ENCODE assay signal across 8 mouse cellular contexts in genomic region chr17:12506903-12507563, GRCm38 (mm10). TPM values are rescaled to one million over a fixed set of nuclear protein-coding genes. Genes with fewer than 3 reads are reported as not detected.
DNase-seq lines count a peak whose midpoint lies in the region; ATAC-seq and TF ChIP-seq lines count a peak whose summit lies in the region.

No protein-coding gene starts in this region.

- no peak overlapping the region for H3K27ac ChIP-seq in forebrain, postnatal 0 days (ENCODE audit: low read depth, low read length)
- no peak overlapping the region for H3K27ac ChIP-seq in hindbrain, embryonic 14.5 days
- no peak overlapping the region for H3K27ac ChIP-seq in liver, embryonic 13.5 days
- H3K27ac ChIP-seq in neural tube, embryonic 12.5 days, result no peak overlapping the region

- peaks cover 46% of the 10 kb centered on the region for H3K27me3 ChIP-seq in forebrain, postnatal 0 days (ENCODE audit: insufficient read depth, low read length)
- H3K27me3 ChIP-seq in hindbrain, embryonic 14.5 days (ENCODE audit: control insufficient read depth, insufficient read depth, low read length), result peaks cover 42% of the 10 kb centered on the region
- H3K27me3 ChIP-seq in liver, embryonic 13.5 days, result peaks cover 52% of the 10 kb centered on the region
- H3K27me3 ChIP-seq in neural tube, embryonic 12.5 days (replicated peaks), result peaks cover 43% of the 10 kb centered on the region

- peak; percentile 27; the same call in 1 of the 2 replicates for ATAC-seq in forebrain, postnatal 0 days
- ATAC-seq in hindbrain, embryonic 14.5 days (ENCODE audit: low FRiP score), result no peak; the same call in 1 of the 2 replicates
- ATAC-seq in liver, embryonic 13.5 days (ENCODE audit: low read depth), result peak; percentile 15; the same call in 1 of the 2 replicates
- no peak for ATAC-seq in neural tube, embryonic 12.5 days (ENCODE audit: low FRiP score, low read depth)

- peak overlapping the region; percentile 47 for H3K9ac ChIP-seq in forebrain, postnatal 0 days
- H3K9ac ChIP-seq in hindbrain, embryonic 14.5 days, result peak overlapping the region; percentile 24; the same call in 1 of the 2 replicates
- peak overlapping the region; percentile 50 for H3K9ac ChIP-seq in liver, embryonic 13.5 days
- H3K9ac ChIP-seq in neural tube, embryonic 12.5 days, result no peak overlapping the region; the same call in 1 of the 2 replicates

- no peaks in the 10 kb centered on the region for H3K9me3 ChIP-seq in forebrain, postnatal 0 days (ENCODE audit: low read length)
- no peaks in the 10 kb centered on the region for H3K9me3 ChIP-seq in hindbrain, embryonic 14.5 days (ENCODE audit: control insufficient read depth, low read length)
- H3K9me3 ChIP-seq in liver, embryonic 13.5 days (replicated peaks), result no peaks in the 10 kb centered on the region
- H3K9me3 ChIP-seq in neural tube, embryonic 12.5 days, result no peaks in the 10 kb centered on the region

- peak overlapping the region; percentile 66 for H3K4me2 ChIP-seq in forebrain, postnatal 0 days (ENCODE audit: low read depth)
- H3K4me2 ChIP-seq in hindbrain, embryonic 14.5 days (replicated peaks), result peak overlapping the region; percentile 56
- H3K4me2 ChIP-seq in liver, embryonic 13.5 days, result peak overlapping the region; percentile 68
- H3K4me2 ChIP-seq in neural tube, embryonic 12.5 days (replicated peaks), result peak overlapping the region; percentile 59

- no peaks in the 10 kb centered on the region for H3K36me3 ChIP-seq in forebrain, postnatal 0 days (ENCODE audit: insufficient read depth)
- H3K36me3 ChIP-seq in hindbrain, embryonic 14.5 days (replicated peaks; ENCODE audit: control insufficient read depth, insufficient read depth), result no peaks in the 10 kb centered on the region
- no peaks in the 10 kb centered on the region for H3K36me3 ChIP-seq in liver, embryonic 13.5 days
- no peaks in the 10 kb centered on the region for H3K36me3 ChIP-seq in neural tube, embryonic 12.5 days

- DNase-seq in right cerebral cortex, postnatal 4 days, result peak; percentile 18
- no peak for DNase-seq in right cerebral cortex, adult 2 months (ENCODE audit: low spot score in 2 of 2)
- no peak for DNase-seq in forebrain, postnatal 0 days
- DNase-seq in hindbrain, embryonic 14.5 days (ENCODE audit: low spot score), result no peak
- no peak for DNase-seq in liver, embryonic 13.5 days
- DNase-seq in MN1 (ENCODE audit: low spot score), result no peak
- no peak for DNase-seq in spleen, postnatal 4 days (ENCODE audit: low spot score in 2 of 2)

- H3K4me1 ChIP-seq in forebrain, postnatal 0 days (ENCODE audit: insufficient read depth), result no peaks in the 10 kb centered on the region
- no peaks in the 10 kb centered on the region for H3K4me1 ChIP-seq in hindbrain, embryonic 14.5 days (replicated peaks; ENCODE audit: control insufficient read depth, insufficient read depth, low read length)
- H3K4me1 ChIP-seq in liver, embryonic 13.5 days (replicated peaks), result peaks cover 31% of the 10 kb centered on the region
- H3K4me1 ChIP-seq in neural tube, embryonic 12.5 days, result peaks cover 8% of the 10 kb centered on the region; the same call in 1 of the 2 replicates

- WGBS in forebrain, postnatal 0 days, result 4% methylated on average over 60 of the region's 65 CpGs
- WGBS in hindbrain, embryonic 14.5 days, result 2% methylated on average over 50 of the region's 65 CpGs
- under 1% methylated on average over 65 of the region's 65 CpGs for WGBS in liver, embryonic 13.5 days (ENCODE audit: insufficient replicate concordance)
- WGBS in neural tube, embryonic 12.5 days, result 1% methylated on average over 65 of the region's 65 CpGs

- no peak for TF ChIP-seq CTCF in forebrain, postnatal 0 days (IDR thresholded peaks at IDR 0.05; ENCODE audit: low read depth)

- H3K4me3 ChIP-seq in forebrain, postnatal 0 days (ENCODE audit: low read depth, low read length), result peak overlapping the region; percentile 38
- peak overlapping the region; percentile 34 for H3K4me3 ChIP-seq in hindbrain, embryonic 14.5 days (replicated peaks; ENCODE audit: low read length)
- peak overlapping the region; percentile 51 for H3K4me3 ChIP-seq in liver, embryonic 13.5 days (replicated peaks)
- peak overlapping the region; percentile 27 for H3K4me3 ChIP-seq in neural tube, embryonic 12.5 days

RNA-seq across cellular contexts. Expression of gene Slc22a3, which starts 0.5 kb away (rescaled TPM):
- total RNA-seq in forebrain, postnatal 0 days (2014; rRNA removed), result 1.5 and 2.5 TPM in 2 replicates
- 1.3 and 2.1 TPM in 2 replicates for polyA plus RNA-seq in forebrain, postnatal 0 days (2015; fragmentation: Nextera tagmentation; extraction: Ambion mirVana)
- 0.82 and 1.3 TPM in 2 replicates for polyA plus RNA-seq in hindbrain, embryonic 14.5 days (2014; fragmentation: Nextera tagmentation; extraction: Ambion mirVana)
- 1.5 and 1.8 TPM in 2 replicates for polyA plus RNA-seq in liver, embryonic 13.5 days (2015; fragmentation: Nextera tagmentation; extraction: Ambion mirVana)
- 0.26 and 0.30 TPM in 2 replicates for polyA plus RNA-seq in neural tube, embryonic 12.5 days (2016; fragmentation: Nextera tagmentation; extraction: Ambion mirVana)

Comparison
In these comparisons a context has a peak if more than half of its experiments do, and no peak if none do; other contexts are left out.
1. ATAC-seq: peak in forebrain, postnatal 0 days (single experiment) and liver, embryonic 13.5 days (single experiment); none in hindbrain, embryonic 14.5 days (single experiment) and neural tube, embryonic 12.5 days (single experiment).
2. Peak in every context shown above with its lines, with median percentiles within 50 percentile points of each other: H3K4me2 ChIP-seq and H3K4me3 ChIP-seq.